Mouse (Mus musculus) heart, postnatal 0 days (tissue): Measurements from ENCODE around the gene Fbxw5. TPM values are rescaled to one million over a fixed set of nuclear protein-coding genes. Genes with fewer than 3 reads are reported as not detected.

Experiments used
- ATAC-seq: fragments of 200-750 bp; cut with Nextera tagmentation; 2 replicates; pipeline ENCODE4 v1.8.0; 2017; ENCODE audit warnings: low read depth, moderate number of reproducible peaks, moderate library complexity; ENCODE audit not compliant: insufficient read depth
- DNase-seq: peaks from one replicate; pipeline ENCODE4 v3.0.0-alpha.2; 2016; ENCODE audit warnings: low spot score
- H3K27ac ChIP-seq: fragments of 300-500 bp; sonication (generic); 2 replicates; pipeline ENCODE4 v1.5.1; 2014; ENCODE audit warnings: low read depth, mild to moderate bottlenecking
- H3K27me3 ChIP-seq: fragments of 300-500 bp; sonication (generic); 2 replicates; pipeline ENCODE4 v1.6.1; 2014; ENCODE audit warnings: low read length, mixed read lengths; ENCODE audit not compliant: control insufficient read depth, insufficient read depth
- H3K36me3 ChIP-seq: fragments of 300-500 bp; sonication (generic); replicated peaks from 2 replicates; pipeline ENCODE4 v1.6.1; 2014; ENCODE audit warnings: low read length, mixed read lengths; ENCODE audit not compliant: control insufficient read depth, insufficient read depth
- H3K4me1 ChIP-seq: fragments of 300-500 bp; sonication (generic); 2 replicates; pipeline ENCODE4 v1.6.1; 2014; ENCODE audit warnings: antibody characterized with exemption; ENCODE audit not compliant: control insufficient read depth, insufficient read depth
- H3K4me2 ChIP-seq: fragments of 300-500 bp; sonication (generic); 2 replicates; pipeline ENCODE4 v1.6.1; 2014; ENCODE audit warnings: low read depth, mild to moderate bottlenecking, low read length, moderate library complexity
- H3K4me3 ChIP-seq: fragments of 300-500 bp; sonication (generic); 2 replicates; pipeline ENCODE4 v1.5.1; 2014; ENCODE audit warnings: low read depth, low read length
- H3K9ac ChIP-seq: fragments of 300-500 bp; sonication (generic); replicated peaks from 2 replicates; pipeline ENCODE4 v1.6.1; 2014; ENCODE audit warnings: low read depth, low read length, mixed read lengths
- H3K9me3 ChIP-seq: fragments of 300-500 bp; sonication (generic); replicated peaks from 2 replicates; pipeline ENCODE4 v1.6.1; 2016; ENCODE audit warnings: low read length; ENCODE audit not compliant: control insufficient read depth
- CTCF ChIP-seq: IDR thresholded peaks from 2 replicates; pipeline ENCODE4 v1.5.1; 2016; ENCODE audit warnings: antibody characterized with exemption, control low read depth, low read depth
- EP300 ChIP-seq: IDR thresholded peaks from 2 replicates; pipeline ENCODE4 v1.6.1; 2016; ENCODE audit warnings: antibody characterized with exemption, low read depth
- WGBS: fragments of 180-500 bp; shearing (Covaris S2); extraction: QIAGEN DNeasy Blood & Tissue Kit; methylation state at CpG from one replicate; pipeline ENCODE4 v1.1.7; 2014; 5-methylcytosine and 5-hydroxymethylcytosine counted together
- polyA plus RNA-seq: library from polyadenylated mRNA; unstranded; fragments of >200 nt; fragmentation: Nextera tagmentation; extraction: Ambion mirVana; gene quantifications from 2 replicates; pipeline ENCODE4 v1.2.1, GENCODE M21; 2015
- total RNA-seq: library from RNA; depleted of rRNA; stranded (reverse); fragments of >200 nt; gene quantifications from 2 replicates; pipeline ENCODE4 v1.2.3, GENCODE M21; 2014; ENCODE audit warnings: low replicate concordance

The Fbxw5 gene
- total and polyA plus RNA-seq, 2 experiments from 2014 or later = 76.5 to 141 TPM

DNA sequence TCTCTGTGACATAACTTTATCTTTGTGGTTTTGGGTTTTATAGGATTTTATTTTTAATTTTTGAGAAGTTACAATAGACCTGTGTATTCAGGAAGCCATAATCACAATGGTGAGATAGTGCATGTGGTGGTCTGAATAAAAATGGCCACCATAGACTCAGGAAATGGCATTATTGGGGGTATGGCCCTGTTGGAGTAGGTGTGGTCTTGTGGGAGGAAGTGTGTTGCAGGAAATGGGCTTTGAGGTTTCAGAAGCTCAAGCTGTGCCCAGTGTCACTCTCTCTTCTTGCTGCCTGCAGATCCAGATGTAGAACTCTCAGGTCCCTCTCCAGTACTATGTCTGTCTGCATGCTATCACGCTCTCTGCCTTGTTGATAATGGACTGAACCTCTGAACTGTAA, 20.0 kb upstream of the Fbxw5 start:
- Histone ChIP-seq H3K27me3 (no peaks in the 10 kb centered on the region), H3K4me3 (no peak overlapping the region), H3K27ac (no peak overlapping the region), H3K9me3 (no peaks in the 10 kb centered on the region), H3K4me2 (no peak overlapping the region), H3K4me1 (no peaks in the 10 kb centered on the region; the same call in 1 of the 2 replicates), H3K36me3 (no peaks in the 10 kb centered on the region), H3K9ac (no peak overlapping the region)
- ATAC-seq = no peak
- 77% methylated on average over 1 of the region's 1 CpGs for WGBS
- TF ChIP-seq CTCF = no peak
- no peak for TF ChIP-seq EP300
- no peak for DNase-seq

DNA sequence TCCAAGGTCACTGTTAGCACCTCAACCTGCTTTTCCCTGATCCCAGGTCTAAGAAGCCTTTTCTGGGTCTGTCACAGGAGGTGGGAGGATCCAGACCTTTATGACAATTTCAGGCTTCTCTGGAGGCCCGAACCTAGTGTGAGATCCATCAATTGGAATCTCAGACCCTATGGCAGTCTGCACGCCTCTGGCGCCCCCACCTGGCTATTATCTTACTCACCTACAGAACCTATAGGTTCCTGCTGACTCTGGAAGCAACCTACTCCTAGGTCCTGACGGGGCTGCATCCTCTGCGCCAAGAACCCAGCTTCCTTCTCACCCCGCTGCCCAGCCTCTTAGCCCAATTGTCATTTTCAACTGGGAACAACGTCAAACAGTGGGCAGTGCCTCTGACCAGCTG, 17.6 kb upstream of the Fbxw5 start:
- 18% methylated on average over 7 of the region's 7 CpGs for WGBS
- H3K4me2 ChIP-seq = no peak overlapping the region
- no peak for DNase-seq
- TF ChIP-seq EP300 = no peak
- peak; percentile 51 for TF ChIP-seq CTCF
- peaks cover 7% of the 10 kb centered on the region; the same call in 1 of the 2 replicates for H3K27me3 ChIP-seq
- H3K9ac ChIP-seq = no peak overlapping the region
- no peaks in the 10 kb centered on the region; the same call in 1 of the 2 replicates for H3K4me1 ChIP-seq
- ATAC-seq = no peak
- H3K4me3 ChIP-seq = no peak overlapping the region
- no peaks in the 10 kb centered on the region for H3K36me3 ChIP-seq
- H3K27ac ChIP-seq = no peak overlapping the region
- H3K9me3 ChIP-seq = no peaks in the 10 kb centered on the region

DNA sequence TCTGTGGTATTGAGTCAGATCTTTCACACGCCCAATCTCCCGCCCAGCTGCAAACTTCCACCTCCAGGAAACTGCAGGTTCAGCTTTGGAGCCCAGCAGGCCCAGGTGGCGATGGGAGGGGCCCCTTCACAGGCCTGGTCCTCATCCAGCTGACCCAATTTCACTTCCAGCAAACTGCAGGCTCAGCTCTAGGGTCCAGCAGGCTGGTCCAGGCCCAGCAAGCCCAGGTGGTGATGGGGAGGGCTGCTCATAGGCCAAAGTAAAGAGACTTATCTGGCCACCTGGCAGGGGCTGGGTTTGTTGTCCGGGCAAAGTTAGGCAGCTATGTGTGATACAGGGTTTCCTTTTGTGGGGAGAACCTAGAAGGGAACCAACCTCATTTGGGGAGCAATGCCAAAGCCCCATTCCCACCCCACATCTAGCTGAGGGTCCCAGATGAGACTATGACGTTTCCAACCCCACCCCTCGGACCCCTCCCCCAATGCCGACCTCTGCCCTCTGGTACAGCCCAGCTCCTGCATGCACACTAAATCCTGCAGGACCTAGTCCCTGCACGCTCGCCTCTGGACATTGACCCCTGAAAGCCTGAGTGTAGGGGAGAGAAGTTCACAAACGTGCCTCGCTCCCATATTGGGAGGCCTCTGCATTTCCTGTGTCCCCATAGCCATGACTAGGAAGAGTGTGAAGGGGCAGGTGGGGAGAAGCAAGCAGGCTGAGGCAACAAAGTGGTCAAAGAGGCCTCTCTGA, 15.5 kb upstream of the Fbxw5 start:
- TF ChIP-seq EP300 = no peak
- TF ChIP-seq CTCF = no peak
- no peak overlapping the region for H3K4me2 ChIP-seq
- WGBS = 60% methylated on average over 11 of the region's 11 CpGs
- no peak overlapping the region for H3K27ac ChIP-seq
- H3K4me1 ChIP-seq = no peaks in the 10 kb centered on the region
- DNase-seq (no peak), ATAC-seq (no peak)
- no peaks in the 10 kb centered on the region for H3K36me3 ChIP-seq
- no peak overlapping the region for H3K9ac ChIP-seq
- H3K4me3 ChIP-seq = no peak overlapping the region
- H3K27me3 ChIP-seq = peaks cover 7% of the 10 kb centered on the region; the same call in 1 of the 2 replicates
- no peaks in the 10 kb centered on the region for H3K9me3 ChIP-seq

DNA sequence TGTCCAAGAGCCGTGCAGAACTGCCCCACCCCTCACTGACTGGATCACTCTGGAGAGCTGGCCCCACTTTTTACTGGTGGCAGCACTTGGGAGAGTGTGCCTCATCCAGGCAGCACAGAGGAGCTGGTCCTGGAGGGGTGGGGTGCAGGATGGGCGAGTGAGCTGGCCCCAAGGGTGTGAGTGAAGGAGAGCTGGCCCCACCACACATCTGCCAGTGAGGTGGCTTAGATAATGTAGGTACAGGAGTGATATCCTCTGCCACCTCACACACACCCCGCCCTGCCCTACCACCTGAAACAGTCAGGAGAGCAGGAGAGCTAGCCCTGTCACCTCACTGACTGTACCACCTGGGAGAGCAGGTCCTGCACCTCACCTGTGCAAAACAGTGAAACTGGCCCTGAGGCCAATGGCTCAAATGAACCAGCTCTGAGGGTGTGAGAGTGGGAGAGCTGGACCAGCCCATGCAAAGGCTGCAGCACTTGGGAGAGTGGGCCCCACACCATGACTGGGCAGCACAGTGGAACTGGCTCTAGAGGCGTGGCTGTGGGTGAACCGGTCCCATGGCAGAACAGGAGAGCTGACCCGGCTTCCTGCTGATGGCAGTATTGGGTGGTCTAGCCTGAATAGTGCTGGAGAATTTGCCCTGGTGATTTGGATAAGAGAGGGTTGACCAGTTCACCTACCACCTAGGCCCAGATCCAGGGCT, 12.4 kb upstream of the Fbxw5 start:
- DNase-seq (no peak), ATAC-seq (no peak)

DNA sequence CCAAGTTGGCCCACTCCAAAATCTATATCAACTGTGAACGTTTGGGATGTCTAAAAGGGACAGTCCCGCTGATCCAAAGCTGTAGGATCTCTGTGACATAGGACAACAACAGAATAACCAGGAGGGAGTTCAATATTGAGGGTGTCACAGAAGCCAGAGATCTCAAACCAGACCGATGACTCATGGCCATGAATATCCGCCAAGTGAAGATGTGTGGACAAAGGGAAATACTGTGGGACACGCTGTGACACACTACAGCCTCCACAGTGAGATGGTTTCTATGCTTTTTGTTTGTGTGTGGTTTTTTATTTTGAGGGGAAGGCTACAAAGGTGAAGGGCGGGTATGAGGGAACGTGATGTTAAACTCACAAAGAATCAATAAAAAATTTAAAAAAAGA, 11.9 kb upstream of the Fbxw5 start:
- Histone ChIP-seq H3K4me2 (no peak overlapping the region), H3K27me3 (peaks cover 7% of the 10 kb centered on the region; the same call in 1 of the 2 replicates), H3K27ac (no peak overlapping the region), H3K9me3 (no peaks in the 10 kb centered on the region), H3K9ac (no peak overlapping the region), H3K36me3 (no peaks in the 10 kb centered on the region), H3K4me3 (no peak overlapping the region), H3K4me1 (no peaks in the 10 kb centered on the region)
- 57% methylated on average over 7 of the region's 7 CpGs for WGBS
- no peak for ATAC-seq
- TF ChIP-seq EP300 (no peak), CTCF (no peak)
- DNase-seq = no peak

More for the DNA sequence above, 12.4 kb upstream of the Fbxw5 start:
- Histone ChIP-seq H3K4me3 (no peak overlapping the region), H3K4me2 (no peak overlapping the region), H3K4me1 (no peaks in the 10 kb centered on the region), H3K9me3 (no peaks in the 10 kb centered on the region), H3K36me3 (no peaks in the 10 kb centered on the region), H3K27me3 (peaks cover 7% of the 10 kb centered on the region; the same call in 1 of the 2 replicates), H3K27ac (no peak overlapping the region), H3K9ac (no peak overlapping the region)
- WGBS = 60% methylated on average over 6 of the region's 6 CpGs
- no peak for TF ChIP-seq CTCF
- TF ChIP-seq EP300 = no peak
